Mouse (Mus musculus) embryonic facial prominence, embryonic 14.5 days (tissue): ENCODE data around the gene Fam120b. TPM values are rescaled to one million over a fixed set of nuclear protein-coding genes. Genes with fewer than 3 reads are reported as not detected.

Experiments
- ATAC-seq: fragments of 200-750 bp; cut with Nextera tagmentation; 2 replicates; pipeline ENCODE4 v1.8.0; 2017; ENCODE audit warnings: low read depth, moderate number of reproducible peaks, moderate TSS enrichment
- DNase-seq: peaks from one replicate; pipeline ENCODE4 v3.0.0-alpha.2; 2015; ENCODE audit warnings: low spot score
- H3K27ac ChIP-seq: fragments of 300-500 bp; sonication (generic); replicated peaks from 2 replicates; pipeline ENCODE4 v1.5.1; 2014; ENCODE audit warnings: low read depth, mild to moderate bottlenecking, low read length, moderate library complexity
- H3K27me3 ChIP-seq: fragments of 300-500 bp; sonication (generic); replicated peaks from 2 replicates; pipeline ENCODE4 v1.6.1; 2014; ENCODE audit warnings: low read length; ENCODE audit not compliant: control insufficient read depth, insufficient read depth
- H3K36me3 ChIP-seq: fragments of 300-500 bp; sonication (generic); 2 replicates; pipeline ENCODE4 v1.6.1; 2014; ENCODE audit warnings: low read length, mixed read lengths; ENCODE audit not compliant: control insufficient read depth, insufficient read depth
- H3K4me1 ChIP-seq: fragments of 300-500 bp; sonication (generic); 2 replicates; pipeline ENCODE4 v1.6.1; 2014; ENCODE audit warnings: antibody characterized with exemption, low read length; ENCODE audit not compliant: control insufficient read depth, insufficient read depth
- H3K4me2 ChIP-seq: fragments of 300-500 bp; sonication (generic); 2 replicates; pipeline ENCODE4 v1.6.1; 2014; ENCODE audit warnings: low read depth, mild to moderate bottlenecking, low read length, moderate library complexity, mixed read lengths
- H3K4me3 ChIP-seq: fragments of 300-500 bp; sonication (generic); 2 replicates; pipeline ENCODE4 v1.5.1; 2014; ENCODE audit warnings: low read depth, mild to moderate bottlenecking, low read length
- H3K9ac ChIP-seq: fragments of 300-500 bp; sonication (generic); 2 replicates; pipeline ENCODE4 v1.6.1; 2014; ENCODE audit warnings: low read depth, mild to moderate bottlenecking, low read length, moderate library complexity, mixed read lengths
- H3K9me3 ChIP-seq: fragments of 300-500 bp; sonication (generic); 2 replicates; pipeline ENCODE4 v1.6.1; 2016; ENCODE audit warnings: low read length; ENCODE audit not compliant: control insufficient read depth
- WGBS: fragments of 180-500 bp; shearing (Covaris S2); extraction: QIAGEN DNeasy Blood & Tissue Kit; methylation state at CpG from one replicate; pipeline ENCODE4 v1.1.7; 2014; 5-methylcytosine and 5-hydroxymethylcytosine counted together
- polyA plus RNA-seq: library from polyadenylated mRNA; unstranded; fragments of >200 nt; fragmentation: Nextera tagmentation; extraction: Ambion mirVana; gene quantifications from 2 replicates; pipeline ENCODE4 v1.2.1, GENCODE M21; 2014

The Fam120b gene
- polyA plus RNA-seq, 1 experiment from 2014 or later, result 23.1 TPM

DNA sequence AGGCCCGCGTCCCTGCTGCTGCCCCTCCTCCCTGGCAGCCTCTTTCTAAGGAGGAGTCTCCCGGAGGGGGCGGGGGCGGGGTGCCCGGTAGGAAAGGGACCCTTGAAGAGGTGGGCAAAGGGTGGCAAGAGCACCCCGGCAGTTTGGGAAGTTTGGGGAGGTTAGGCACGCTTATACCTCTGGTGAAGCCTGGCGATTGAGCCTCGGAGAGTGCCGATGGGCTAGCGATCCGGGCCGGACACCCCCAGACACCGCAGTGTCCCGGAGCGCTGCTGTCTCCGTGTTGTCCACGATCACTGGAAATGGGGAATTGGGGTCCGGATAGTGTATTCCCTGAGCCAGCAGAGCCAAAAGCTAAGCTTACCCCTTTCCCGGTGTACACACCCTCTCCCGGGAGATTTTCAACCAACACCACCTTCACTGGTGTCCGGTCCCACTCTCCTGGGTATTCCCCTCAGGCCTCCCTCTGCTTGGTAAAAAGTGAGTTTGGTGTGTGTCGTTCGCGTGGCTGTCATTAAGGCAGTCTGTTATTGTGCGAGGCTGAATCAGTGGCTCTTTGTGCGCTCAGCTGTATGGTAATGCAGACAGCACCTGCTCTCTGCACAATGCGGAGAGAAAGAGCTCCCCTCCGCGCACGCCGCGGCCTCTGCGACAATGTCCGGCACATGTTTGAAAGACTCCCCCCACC lies 19.4 kb upstream of the Fam120b start, which contains the start of gene Dll1:
Gene Dll1 (minus strand): TSS at position 379 of the 688 bp plus-strand sequence.
- peak within 1 kb of the TSS; percentile 39; the same call in 1 of the 2 replicates for H3K27ac ChIP-seq
- WGBS, result 1% methylated on average over 29 of the region's 36 CpGs
- H3K4me2 ChIP-seq, result peak within 1 kb of the TSS; percentile 99
- DNase-seq, result peak; percentile 80
- no peaks in the 10 kb centered on the region for H3K36me3 ChIP-seq
- peak; percentile 32; the same call in 1 of the 2 replicates for ATAC-seq
- peaks cover 90% of the 10 kb centered on the region for H3K27me3 ChIP-seq
- no peaks in the 10 kb centered on the region for H3K9me3 ChIP-seq
- peak within 1 kb of the TSS; percentile 59 for H3K4me3 ChIP-seq
- H3K9ac ChIP-seq, result peak within 1 kb of the TSS; percentile 60
- peaks cover 23% of the 10 kb centered on the region for H3K4me1 ChIP-seq

DNA sequence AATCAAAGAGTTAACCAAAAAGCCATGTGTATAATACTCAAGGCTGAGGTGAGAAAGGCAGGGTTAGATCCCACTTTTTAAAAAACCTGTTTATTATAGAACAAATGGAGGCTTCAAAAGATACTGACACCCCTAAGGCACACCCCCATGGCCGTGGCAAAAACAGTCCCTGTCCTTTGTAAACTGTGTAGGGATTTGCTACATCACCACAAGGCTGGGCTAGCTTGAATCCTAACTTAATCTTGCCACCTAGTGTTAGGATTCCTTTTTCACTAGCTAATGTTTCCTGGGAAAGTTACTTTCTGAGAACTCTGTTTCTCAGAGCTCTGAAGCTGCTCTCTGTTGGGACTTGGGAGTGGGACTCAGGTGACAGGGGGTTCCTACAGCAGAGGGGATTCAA lies 18.1 kb upstream of the Fam120b start:
- DNase-seq (peak; percentile 83), ATAC-seq (no peak)
- Histone ChIP-seq H3K27ac (no peak overlapping the region), H3K4me1 (peaks cover 23% of the 10 kb centered on the region), H3K36me3 (no peaks in the 10 kb centered on the region), H3K9me3 (no peaks in the 10 kb centered on the region), H3K4me3 (no peak overlapping the region), H3K9ac (no peak overlapping the region), H3K27me3 (peaks cover 91% of the 10 kb centered on the region), H3K4me2 (no peak overlapping the region)
- WGBS, result 0% methylated on average over 1 of the region's 1 CpGs

DNA sequence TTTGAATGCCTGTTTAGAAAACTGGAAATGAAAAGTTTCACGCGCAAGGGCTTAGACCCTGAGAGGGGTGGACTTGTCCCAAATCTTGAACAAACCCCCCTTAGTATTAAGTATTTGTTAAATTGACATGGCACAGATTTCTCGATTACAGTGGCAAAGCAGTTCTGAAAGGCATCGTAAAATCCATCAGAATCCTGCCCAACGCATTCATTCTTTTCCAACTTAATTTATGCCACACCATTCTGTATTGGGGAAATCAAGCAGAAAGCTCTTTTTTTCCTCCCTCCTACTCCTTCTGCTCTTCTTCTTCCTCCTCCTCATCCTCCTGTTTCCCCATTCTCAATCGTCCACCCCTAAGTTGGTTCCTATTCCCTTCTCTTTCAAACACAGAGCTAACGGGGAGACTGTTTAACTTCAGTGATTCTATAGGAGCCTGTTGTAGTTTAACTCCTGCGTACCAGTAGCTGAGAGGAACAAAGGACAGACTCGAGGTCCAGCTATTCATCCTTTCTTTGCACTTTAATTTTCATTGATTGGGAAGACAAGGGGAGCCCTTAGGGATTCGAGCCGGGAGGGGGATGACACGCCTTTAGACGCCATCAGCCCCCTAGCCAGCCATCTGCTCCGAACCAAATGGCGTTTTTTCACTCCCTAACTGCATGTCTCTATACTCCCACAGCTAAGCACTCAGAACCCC lies 17.4 kb upstream of the Fam120b start:
- Histone ChIP-seq H3K27ac (no peak overlapping the region), H3K4me1 (peaks cover 23% of the 10 kb centered on the region), H3K4me2 (no peak overlapping the region), H3K36me3 (no peaks in the 10 kb centered on the region), H3K27me3 (peaks cover 86% of the 10 kb centered on the region), H3K9me3 (no peaks in the 10 kb centered on the region), H3K9ac (no peak overlapping the region), H3K4me3 (no peak overlapping the region)
- DNase-seq, result no peak
- ATAC-seq, result no peak
- WGBS, result 13% methylated on average over 15 of the region's 15 CpGs

DNA sequence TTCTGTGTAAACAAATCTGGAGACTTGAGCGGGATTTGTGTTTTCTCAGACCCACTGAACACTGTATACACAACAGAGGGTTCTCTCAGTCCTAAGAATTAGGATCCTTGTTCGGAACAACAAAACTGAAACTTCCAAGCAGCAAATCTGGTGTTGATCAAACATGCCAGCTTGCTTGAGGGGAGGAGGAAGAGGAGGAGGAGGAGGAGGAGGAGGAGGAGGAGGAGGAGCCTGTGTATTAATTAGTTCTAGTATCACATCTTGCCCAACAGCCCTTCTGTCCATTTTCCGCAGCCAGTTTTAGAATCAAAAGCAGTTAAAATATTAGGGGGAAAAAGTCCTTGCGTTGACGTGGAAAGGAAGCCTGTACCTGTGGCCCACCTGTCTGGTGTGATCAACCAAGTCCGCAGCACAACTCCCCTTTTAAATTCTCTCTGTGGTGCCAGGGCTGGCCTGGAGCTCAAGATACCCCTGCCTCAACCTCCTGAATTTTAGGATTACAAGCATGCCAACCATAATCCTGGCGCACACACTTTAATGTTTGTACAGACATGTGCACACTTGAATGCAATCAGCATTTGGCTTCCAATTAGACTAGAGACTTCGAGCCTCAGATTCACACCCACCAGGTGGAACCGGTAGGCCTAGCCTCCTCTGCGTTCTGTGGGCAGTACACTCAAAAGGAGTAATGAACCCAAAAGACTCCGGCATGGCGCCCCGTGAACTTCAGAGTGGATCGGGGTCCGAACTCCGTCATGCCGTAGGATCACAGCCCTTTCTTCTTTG lies 16.1 kb upstream of the Fam120b start:
- H3K27ac ChIP-seq, result no peak overlapping the region
- peak overlapping the region; percentile 95 for H3K4me2 ChIP-seq
- H3K4me1 ChIP-seq, result peaks cover 20% of the 10 kb centered on the region
- H3K9me3 ChIP-seq, result no peaks in the 10 kb centered on the region
- DNase-seq (peak; percentile 36), ATAC-seq (no peak)
- peak overlapping the region; percentile 47 for H3K4me3 ChIP-seq
- H3K27me3 ChIP-seq, result peaks cover 72% of the 10 kb centered on the region
- H3K36me3 ChIP-seq, result no peaks in the 10 kb centered on the region
- 10% methylated on average over 17 of the region's 17 CpGs for WGBS
- H3K9ac ChIP-seq, result peak overlapping the region; percentile 58; the same call in 1 of the 2 replicates

DNA sequence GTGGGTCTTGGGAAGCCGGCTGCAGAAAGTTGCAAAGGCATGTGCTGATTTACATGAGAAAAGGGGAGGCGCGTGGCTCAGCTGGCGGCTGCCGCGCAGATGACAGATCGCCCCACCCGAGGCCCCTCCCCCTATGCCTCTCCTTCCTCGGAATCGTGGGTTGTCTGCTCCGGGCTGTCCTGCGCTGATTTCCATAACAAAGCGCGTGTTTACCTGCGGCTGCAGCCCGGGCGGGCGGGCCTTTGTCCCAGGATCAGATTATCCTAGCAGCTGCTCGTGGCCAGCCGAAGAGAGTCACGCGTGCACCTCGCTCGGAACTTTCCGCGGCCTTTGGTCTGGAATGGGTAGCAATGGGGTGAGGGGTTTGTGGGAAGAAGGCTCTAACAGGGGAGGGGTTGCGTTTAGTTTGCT lies 15.4 kb upstream of the Fam120b start:
- no peak overlapping the region for H3K27ac ChIP-seq
- H3K4me1 ChIP-seq, result peaks cover 20% of the 10 kb centered on the region
- no peaks in the 10 kb centered on the region for H3K9me3 ChIP-seq
- no peaks in the 10 kb centered on the region for H3K36me3 ChIP-seq
- DNase-seq (peak; percentile 81), ATAC-seq (peak; percentile 37; the same call in 1 of the 2 replicates)
- peak overlapping the region; percentile 47 for H3K4me3 ChIP-seq
- H3K4me2 ChIP-seq, result peak overlapping the region; percentile 95
- 1% methylated on average over 20 of the region's 27 CpGs for WGBS
- peaks cover 65% of the 10 kb centered on the region for H3K27me3 ChIP-seq
- H3K9ac ChIP-seq, result peak overlapping the region; percentile 58

DNA sequence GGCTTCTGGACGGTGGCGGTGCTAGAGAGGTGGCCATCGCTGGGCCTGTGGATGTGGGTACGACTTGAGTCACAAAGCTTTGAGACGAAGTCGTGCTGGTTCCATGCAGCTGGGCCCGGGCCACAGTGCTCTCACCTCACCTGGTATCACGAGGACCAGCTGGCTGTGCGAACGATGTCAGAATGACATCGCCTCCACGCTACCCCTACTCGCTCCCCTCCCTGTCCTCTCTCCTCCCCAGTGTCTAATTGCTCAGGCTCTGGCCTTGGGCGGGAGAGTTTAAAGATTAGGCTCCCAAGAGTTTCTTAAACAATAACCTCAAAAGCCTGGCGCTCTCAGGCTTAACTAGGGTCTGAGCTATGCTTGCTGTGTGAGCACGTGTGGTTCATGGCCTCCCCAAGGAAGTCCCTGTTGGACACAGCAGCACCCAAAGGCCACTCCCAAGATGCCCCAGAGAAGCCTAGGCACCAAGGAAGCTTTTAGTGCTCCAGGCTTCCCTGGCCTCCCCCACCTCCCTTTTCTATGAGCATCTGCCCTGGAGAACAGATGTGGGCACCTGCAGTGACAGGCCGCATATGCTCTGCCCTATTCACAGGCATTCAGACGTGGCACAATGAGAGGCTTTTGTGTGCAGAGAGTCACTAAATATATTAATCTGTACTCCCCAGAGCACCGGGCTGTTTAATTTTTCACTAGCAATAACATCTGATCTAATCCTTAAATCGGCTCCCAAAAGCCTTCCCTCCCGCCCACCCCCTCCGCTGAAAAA lies 14.7 kb upstream of the Fam120b start:
- no peaks in the 10 kb centered on the region for H3K36me3 ChIP-seq
- peak overlapping the region; percentile 95 for H3K4me2 ChIP-seq
- peak overlapping the region; percentile 58 for H3K9ac ChIP-seq
- H3K4me1 ChIP-seq, result peaks cover 20% of the 10 kb centered on the region
- ATAC-seq (peak; percentile 57; the same call in 1 of the 2 replicates), DNase-seq (peak; percentile 43)
- peaks cover 62% of the 10 kb centered on the region for H3K27me3 ChIP-seq
- 7% methylated on average over 22 of the region's 22 CpGs for WGBS
- H3K4me3 ChIP-seq, result peak overlapping the region; percentile 47
- no peak overlapping the region for H3K27ac ChIP-seq
- no peaks in the 10 kb centered on the region for H3K9me3 ChIP-seq

DNA sequence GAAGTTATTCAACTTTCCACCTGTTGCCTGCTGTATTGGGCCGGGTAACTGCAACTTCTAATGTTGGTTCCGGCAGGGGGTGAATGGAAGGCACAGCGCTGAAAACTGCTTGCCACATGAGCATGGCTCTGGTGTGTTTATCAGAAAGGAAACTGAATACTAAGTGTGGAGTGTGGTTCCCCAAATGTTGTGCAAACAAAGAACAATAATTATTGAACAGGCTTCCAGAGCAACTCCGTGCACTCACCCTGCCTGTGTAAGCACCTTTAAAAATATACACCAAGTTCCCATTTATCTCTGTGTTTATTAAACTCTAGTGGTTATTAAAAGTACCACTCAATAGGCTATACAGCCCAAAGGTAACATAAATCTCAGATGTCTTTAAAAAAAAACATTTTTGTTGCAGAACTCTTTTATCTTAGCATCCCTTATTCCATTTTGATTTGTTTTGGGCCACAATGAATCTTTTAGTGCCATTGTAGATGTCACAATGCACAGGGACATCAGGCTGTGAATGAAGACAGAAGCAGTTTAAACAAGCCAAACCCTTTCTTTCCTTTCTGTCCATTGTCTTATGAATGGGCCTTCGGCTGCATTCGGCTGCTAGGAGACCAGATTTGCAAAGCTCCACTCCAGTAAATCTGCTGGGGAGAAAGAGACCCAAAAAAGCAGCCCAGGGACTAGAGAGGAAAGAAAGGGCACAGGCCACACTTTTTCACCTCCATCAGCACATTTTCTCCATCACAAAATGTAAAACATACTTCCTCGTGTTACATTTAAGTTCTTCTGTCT lies 13.9 kb upstream of the Fam120b start:
- Histone ChIP-seq H3K4me3 (no peak overlapping the region), H3K36me3 (no peaks in the 10 kb centered on the region), H3K27ac (no peak overlapping the region), H3K4me2 (0 out of 2 replicates have a peak overlapping the region, but pooled peaks have one; percentile 95), H3K9ac (no peak overlapping the region), H3K27me3 (peaks cover 54% of the 10 kb centered on the region), H3K9me3 (no peaks in the 10 kb centered on the region), H3K4me1 (peaks cover 14% of the 10 kb centered on the region)
- ATAC-seq, result no peak
- no peak for DNase-seq
- 37% methylated on average over 7 of the region's 7 CpGs for WGBS
